Mouse (Mus musculus) liver, adult 2 months (tissue): ENCODE data around the gene Serpina10. TPM values are rescaled to one million over a fixed set of nuclear protein-coding genes. Genes with fewer than 3 reads are reported as not detected.
"Not testable (repeated sequence)": the region's sequence is repeated elsewhere in the genome, so short reads cannot be mapped to it uniquely, and the experiment has no call there.

Source experiments
- DNase-seq: peaks from one replicate; pipeline ENCODE4 v3.0.0-alpha.2; 2011; ENCODE audit warnings: low read depth, low spot score; ENCODE audit errors: extremely low read depth
- H3K27ac ChIP-seq: fragments of 200-500 bp; replicated peaks from 2 replicates; pipeline ENCODE4 v1.5.1; 2012; ENCODE audit warnings: low read depth, mild to moderate bottlenecking, control low read depth, inconsistent platforms, low read length; ENCODE audit not compliant: insufficient read depth
- H3K27me3 ChIP-seq: fragments of 200-500 bp; 2 replicates; pipeline ENCODE4 v1.6.1; 2012; ENCODE audit warnings: mild to moderate bottlenecking, moderate library complexity, low read length, inconsistent platforms; ENCODE audit not compliant: control insufficient read depth, insufficient read depth
- H3K36me3 ChIP-seq: fragments of 200-500 bp; 2 replicates; pipeline ENCODE4 v1.6.1; 2012; ENCODE audit warnings: low read length, inconsistent platforms; ENCODE audit not compliant: control insufficient read depth, insufficient read depth
- H3K4me1 ChIP-seq: fragments of 200-500 bp; 2 replicates; pipeline ENCODE4 v1.6.1; 2011; ENCODE audit warnings: low read length; ENCODE audit not compliant: control insufficient read depth, insufficient read depth
- H3K4me3 ChIP-seq: fragments of 200-500 bp; 2 replicates; pipeline ENCODE4 v1.5.1; 2011; ENCODE audit warnings: low read depth, mild to moderate bottlenecking, control low read depth, low read length, moderate library complexity; ENCODE audit not compliant: insufficient read depth
- H3K79me2 ChIP-seq: fragments of 200-500 bp; 2 replicates; pipeline ENCODE4 v1.6.1; 2012; ENCODE audit warnings: inconsistent platforms, mild to moderate bottlenecking, low read length, moderate library complexity; ENCODE audit not compliant: control insufficient read depth, insufficient read depth
- H3K9ac ChIP-seq: fragments of 200-500 bp; 2 replicates; pipeline ENCODE4 v1.6.1; 2012; ENCODE audit warnings: low read depth, mild to moderate bottlenecking, control low read depth, inconsistent platforms, low read length
- CTCF ChIP-seq: fragments of 200-500 bp; IDR thresholded peaks from 2 replicates; pipeline ENCODE4 v1.5.1; 2011; ENCODE audit warnings: low read depth, low read length, control low read depth
- POLR2A ChIP-seq: fragments of 200-500 bp; IDR thresholded peaks from 2 replicates; pipeline ENCODE4 v1.6.1; 2011; ENCODE audit warnings: low read length, control low read depth; ENCODE audit not compliant: insufficient read depth; ENCODE audit errors: extremely low read depth
- WGBS: fragments of 180-500 bp; shearing (Covaris S2); methylation state at CpG from one replicate; pipeline ENCODE4 v1.1.7; 2018; 5-methylcytosine and 5-hydroxymethylcytosine counted together
- polyA plus RNA-seq: library from polyadenylated mRNA; depleted of rRNA; stranded (reverse); fragments of >200 nt; gene quantifications from 2 replicates; pipeline ENCODE4 v1.2.3, GENCODE M21; 2012
- total RNA-seq: library from RNA; depleted of rRNA; stranded (reverse); fragments of >200 nt; gene quantifications from 2 replicates; pipeline ENCODE4 v1.2.3, GENCODE M21; 2014

Serpina10 gene
- total and polyA plus RNA-seq, 2 experiments, result 74.7 to 204 TPM

GRCm38 (mm10) chr12:103670344-103670743 lies 39.1 kb upstream of the Serpina10 start:
- no peaks in the 10 kb centered on the region for H3K79me2 ChIP-seq
- no peaks in the 10 kb centered on the region for H3K27me3 ChIP-seq
- peak; percentile 44 for DNase-seq
- 48% methylated on average over 5 of the region's 5 CpGs for WGBS
- no peak overlapping the region for H3K4me3 ChIP-seq
- H3K36me3 ChIP-seq, result no peaks in the 10 kb centered on the region
- TF ChIP-seq POLR2A (no peak), CTCF (no peak)
- H3K4me1 ChIP-seq, result no peaks in the 10 kb centered on the region
- no peak overlapping the region for H3K27ac ChIP-seq
- no peak overlapping the region for H3K9ac ChIP-seq

GRCm38 (mm10) chr12:103665286-103665685 lies 34.0 kb upstream of the Serpina10 start:
- Histone ChIP-seq H3K79me2 (no peaks in the 10 kb centered on the region), H3K9ac (no peak overlapping the region), H3K4me3 (no peak overlapping the region), H3K36me3 (no peaks in the 10 kb centered on the region), H3K4me1 (peaks cover 13% of the 10 kb centered on the region), H3K27ac (no peak overlapping the region), H3K27me3 (no peaks in the 10 kb centered on the region)
- WGBS, result 33% methylated on average over 3 of the region's 3 CpGs
- no peak for TF ChIP-seq POLR2A
- DNase-seq, result peak; percentile 92

GRCm38 (mm10) chr12:103662053-103662452 lies 30.8 kb upstream of the Serpina10 start:
- peak; percentile 76 for DNase-seq
- H3K4me3 ChIP-seq, H3K79me2 ChIP-seq, H3K36me3 ChIP-seq, H3K27me3 ChIP-seq, H3K27ac ChIP-seq, H3K9ac ChIP-seq: not testable (repeated sequence)
- H3K4me1 ChIP-seq, result peaks cover 35% of the 10 kb centered on the region

- H3K27me3 ChIP-seq, result no peaks in the 10 kb centered on the region
- H3K4me3 ChIP-seq, result no peak overlapping the region
- H3K79me2 ChIP-seq, result no peaks in the 10 kb centered on the region
- peak overlapping the region; percentile 10; the same call in 1 of the 2 replicates for H3K9ac ChIP-seq
- 29% methylated on average over 5 of the region's 5 CpGs for WGBS
- DNase-seq, result peak; percentile 99
- H3K36me3 ChIP-seq, result no peaks in the 10 kb centered on the region
- H3K4me1 ChIP-seq, result peaks cover 39% of the 10 kb centered on the region
- peak overlapping the region; percentile 93 for H3K27ac ChIP-seq
- TF ChIP-seq CTCF (no peak), POLR2A (no peak)
Observed at GRCm38 (mm10) chr12:103660076-103660475, 28.8 kb upstream of the Serpina10 start.

- Histone ChIP-seq H3K4me3 (no peak overlapping the region), H3K27me3 (no peaks in the 10 kb centered on the region), H3K79me2 (no peaks in the 10 kb centered on the region), H3K36me3 (peaks cover under 1% of the 10 kb centered on the region; the same call in 1 of the 2 replicates), H3K9ac (no peak overlapping the region), H3K4me1 (peaks cover 41% of the 10 kb centered on the region), H3K27ac (peak overlapping the region; percentile 93)
- no peak for TF ChIP-seq CTCF
- no peak for TF ChIP-seq POLR2A
- DNase-seq, result peak; percentile 98
- 21% methylated on average over 2 of the region's 2 CpGs for WGBS
Observed at GRCm38 (mm10) chr12:103659171-103659570, 27.9 kb upstream of the Serpina10 start.

GRCm38 (mm10) chr12:103657991-103658390 lies 26.7 kb upstream of the Serpina10 start:
- 54% methylated on average over 10 of the region's 10 CpGs for WGBS
- no peak for DNase-seq
- H3K79me2 ChIP-seq, result no peaks in the 10 kb centered on the region
- H3K9ac ChIP-seq, result no peak overlapping the region
- no peak overlapping the region for H3K27ac ChIP-seq
- no peaks in the 10 kb centered on the region for H3K27me3 ChIP-seq
- peaks cover 41% of the 10 kb centered on the region for H3K4me1 ChIP-seq
- TF ChIP-seq POLR2A, result no peak
- no peak for TF ChIP-seq CTCF
- H3K36me3 ChIP-seq, result peaks cover 12% of the 10 kb centered on the region
- no peak overlapping the region for H3K4me3 ChIP-seq
